Mouse (Mus musculus): ENCODE data around the gene Gmnc.

The Gmnc gene

DNA sequence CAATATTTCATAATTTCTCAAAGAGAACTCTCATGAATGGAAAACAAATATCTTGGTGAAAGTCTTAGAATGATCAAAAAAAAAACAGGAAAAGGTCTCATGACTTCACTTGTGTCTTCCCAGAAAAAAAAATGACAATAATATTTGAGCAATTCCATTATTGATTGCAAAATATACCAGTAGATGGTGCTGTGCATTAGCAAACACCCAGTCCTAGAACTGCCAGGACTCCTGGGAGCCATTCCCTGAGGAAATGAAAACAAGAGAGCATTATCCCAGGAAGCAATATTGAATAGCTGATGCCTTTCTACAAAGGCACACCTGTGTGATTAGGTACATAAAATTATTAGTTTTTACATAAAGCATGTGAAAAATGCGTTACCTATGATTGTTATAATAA is 87.5 kb downstream of the Gmnc start:
- TF ChIP-seq GATA4 (IDR thresholded peaks at IDR 0.05; ENCODE audit: insufficient replicate concordance, low read length) = no peak

DNA sequence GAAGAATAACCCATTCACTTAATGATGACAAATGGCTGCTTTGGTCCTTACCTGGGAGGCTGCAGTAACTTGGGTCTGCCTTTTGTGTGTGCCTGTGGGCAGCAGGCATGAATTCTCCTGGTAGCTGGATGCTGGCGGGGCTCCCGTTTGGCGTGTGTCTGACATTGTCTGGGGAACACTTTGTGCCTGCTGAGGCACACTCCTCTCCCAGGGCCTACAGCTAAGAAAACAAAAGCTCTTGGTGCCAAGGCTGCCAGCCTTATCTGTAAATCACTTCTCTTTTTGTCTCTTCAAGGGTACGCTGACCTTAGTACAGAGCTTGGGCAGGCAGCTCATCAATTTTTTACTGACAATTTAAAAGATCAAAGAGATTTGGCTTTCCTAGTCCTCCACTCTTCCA is 90.0 kb downstream of the Gmnc start:
- no peak for TF ChIP-seq GATA4 (IDR thresholded peaks at IDR 0.05; ENCODE audit: insufficient replicate concordance, low read length)

DNA sequence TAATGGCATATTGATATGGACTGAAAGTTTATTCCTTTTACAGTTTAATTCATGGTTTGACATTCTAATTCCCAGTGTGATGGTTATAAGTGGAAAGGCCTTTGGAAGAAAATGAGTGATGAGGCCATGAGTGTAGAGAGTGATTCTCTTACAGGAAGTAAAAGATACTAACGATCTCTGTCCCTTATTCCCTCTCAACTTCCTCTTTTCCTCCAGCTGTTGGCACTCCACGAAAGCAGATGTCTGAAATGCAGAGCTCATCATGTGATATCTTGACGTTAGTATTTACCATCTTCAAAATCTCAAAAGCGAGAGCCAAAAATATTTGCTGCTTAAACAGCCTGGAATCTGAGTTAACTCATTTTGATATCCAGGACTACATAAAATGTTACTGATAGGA is 105.1 kb downstream of the Gmnc start:
- TF ChIP-seq GATA4 (IDR thresholded peaks at IDR 0.05; ENCODE audit: insufficient replicate concordance, low read length) = no peak

DNA sequence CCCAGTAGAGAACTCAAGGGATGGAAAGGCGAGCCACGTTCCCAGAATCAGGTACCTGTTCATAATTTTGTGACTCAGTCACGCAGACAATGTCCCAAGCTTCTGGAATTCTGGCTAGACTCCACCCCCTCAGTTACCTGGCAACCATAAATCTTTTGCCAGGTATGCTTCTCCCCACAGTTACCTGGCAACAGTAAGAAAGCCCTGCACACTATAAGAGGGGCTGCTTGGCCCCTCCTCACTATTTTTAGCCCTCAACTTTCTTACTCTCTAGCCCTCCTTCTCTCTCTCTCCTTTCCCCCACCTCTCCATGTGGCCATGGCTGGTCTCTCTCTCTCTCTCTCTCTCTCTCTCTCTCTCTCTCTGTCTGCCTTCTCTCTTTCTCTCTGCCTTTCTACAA is 114.6 kb downstream of the Gmnc start:
- no peak for TF ChIP-seq GATA4 (IDR thresholded peaks at IDR 0.05; ENCODE audit: insufficient replicate concordance, low read length)

Measured in liver, adult (tissue).